Mouse (Mus musculus) liver, embryonic 14.5 days (tissue): ENCODE results near the gene Pold2. TPM values are rescaled to one million over a fixed set of nuclear protein-coding genes. Genes with fewer than 3 reads are reported as not detected.

Source experiments
- ATAC-seq: fragments of 200-750 bp; cut with Nextera tagmentation; 2 replicates; pipeline ENCODE4 v1.8.0; 2017; ENCODE audit warnings: moderate number of reproducible peaks, mild to moderate bottlenecking, moderate library complexity; ENCODE audit not compliant: insufficient read depth
- DNase-seq, 3 experiments: peaks; one replicate each; pipeline ENCODE4 v3.0.0-alpha.2; 2012 to 2013; ENCODE audit warnings: low read depth in 3 of 3, low spot score in 3 of 3
- H3K27ac ChIP-seq: fragments of 300-500 bp; sonication (generic); 2 replicates; pipeline ENCODE4 v1.5.1; 2014; ENCODE audit warnings: moderate library complexity, mild to moderate bottlenecking, control low read depth, inconsistent platforms
- H3K27me3 ChIP-seq: fragments of 300-500 bp; sonication (generic); 2 replicates; pipeline ENCODE4 v1.6.1; 2014; ENCODE audit warnings: mild to moderate bottlenecking, low read length, moderate library complexity; ENCODE audit not compliant: control insufficient read depth, insufficient read depth
- H3K36me3 ChIP-seq: fragments of 300-500 bp; sonication (generic); replicated peaks from 2 replicates; pipeline ENCODE4 v1.6.1; 2014; ENCODE audit warnings: low read depth; ENCODE audit not compliant: control insufficient read depth, insufficient read depth
- H3K4me1 ChIP-seq, 2 experiments: fragments of 200-500 bp in 1 of 2; fragments of 300-500 bp in 1 of 2; sonication (generic) in 1 of 2; replicated peaks; 2 replicates each; pipeline ENCODE4 v1.6.1; 2012 to 2014; ENCODE audit warnings: antibody characterized with exemption in 1 of 2, inconsistent platforms in 1 of 2, low read length in 1 of 2; ENCODE audit not compliant: control insufficient read depth in 2 of 2, insufficient read depth in 2 of 2
- H3K4me2 ChIP-seq: fragments of 300-500 bp; sonication (generic); 2 replicates; pipeline ENCODE4 v1.6.1; 2014; ENCODE audit warnings: low read depth, mild to moderate bottlenecking, control low read depth, moderate library complexity
- H3K4me3 ChIP-seq, 2 experiments: fragments of 200-500 bp in 1 of 2; fragments of 300-500 bp in 1 of 2; sonication (generic) in 1 of 2; 2 replicates each; pipeline ENCODE4 v1.5.1; 2012 to 2014; ENCODE audit warnings: low read depth in 2 of 2, low read length in 2 of 2, mild to moderate bottlenecking in 2 of 2, control low read depth in 1 of 2, inconsistent platforms in 1 of 2, moderate library complexity in 1 of 2; ENCODE audit not compliant: insufficient read depth in 1 of 2
- H3K9ac ChIP-seq: fragments of 300-500 bp; sonication (generic); replicated peaks from 2 replicates; pipeline ENCODE4 v1.6.1; 2014; ENCODE audit warnings: mild to moderate bottlenecking, control low read depth, moderate library complexity
- H3K9me3 ChIP-seq: fragments of 300-500 bp; sonication (generic); 2 replicates; pipeline ENCODE4 v1.6.1; 2016; ENCODE audit warnings: low read length, mixed read lengths; ENCODE audit not compliant: control insufficient read depth
- CTCF ChIP-seq: IDR thresholded peaks from 2 replicates; pipeline ENCODE4 v1.5.1; 2016; ENCODE audit warnings: antibody characterized with exemption, low read depth, control low read depth
- EP300 ChIP-seq: IDR thresholded peaks from 2 replicates; pipeline ENCODE4 v1.6.1; 2016; ENCODE audit warnings: antibody characterized with exemption, low read depth
- WGBS: fragments of 180-500 bp; shearing (Covaris S2); extraction: QIAGEN DNeasy Blood & Tissue Kit; methylation state at CpG from one replicate; pipeline ENCODE4 v1.1.7; 2014; ENCODE audit not compliant: insufficient replicate concordance; 5-methylcytosine and 5-hydroxymethylcytosine counted together
- polyA plus RNA-seq, 2 experiments: library from polyadenylated mRNA; depleted of rRNA in 1 of 2; stranded (reverse) in 1 of 2; unstranded in 1 of 2; fragments of >200 nt; fragmentation: Nextera tagmentation in 1 of 2; extraction: Ambion mirVana in 1 of 2; gene quantifications; 2 replicates each; pipeline versions ENCODE4 v1.2.1 to v1.2.3; 2012 to 2014

Gene Pold2
- polyA plus RNA-seq, 2 experiments = 54.8 to 58.7 TPM

- WGBS = 61% methylated on average over 8 of the region's 8 CpGs
- TF ChIP-seq CTCF = no peak
- TF ChIP-seq EP300 = no peak
- no peak overlapping the region for H3K27ac ChIP-seq
- H3K27me3 ChIP-seq = no peaks in the 10 kb centered on the region
- H3K9me3 ChIP-seq = no peaks in the 10 kb centered on the region
- DNase-seq (no peak), ATAC-seq (no peak)
- H3K4me1 ChIP-seq = no peaks in the 10 kb centered on the region
- no peak overlapping the region for H3K4me3 ChIP-seq
- H3K4me2 ChIP-seq = no peak overlapping the region
- H3K36me3 ChIP-seq = no peaks in the 10 kb centered on the region
- no peak overlapping the region for H3K9ac ChIP-seq
Observed at GRCm38 (mm10) chr11:5913256-5913655, 35.2 kb upstream of the Pold2 start.

GRCm38 (mm10) chr11:5912635-5913034 is 34.5 kb upstream of the Pold2 start:
- Histone ChIP-seq H3K4me3 (no peak overlapping the region), H3K27ac (no peak overlapping the region), H3K27me3 (no peaks in the 10 kb centered on the region), H3K9me3 (no peaks in the 10 kb centered on the region), H3K36me3 (no peaks in the 10 kb centered on the region), H3K4me1 (no peaks in the 10 kb centered on the region), H3K9ac (no peak overlapping the region), H3K4me2 (no peak overlapping the region)
- DNase-seq (no peak), ATAC-seq (no peak)
- WGBS = 24% methylated on average over 5 of the region's 5 CpGs
- TF ChIP-seq EP300 (no peak), CTCF (peak; percentile 84)

GRCm38 (mm10) chr11:5908642-5909041 is 30.6 kb upstream of the Pold2 start:
- ATAC-seq (no peak), DNase-seq (no peak)
- Histone ChIP-seq H3K4me1 (no peaks in the 10 kb centered on the region), H3K4me2 (no peak overlapping the region), H3K36me3 (no peaks in the 10 kb centered on the region), H3K4me3 (no peak overlapping the region), H3K9me3 (no peaks in the 10 kb centered on the region), H3K27ac (no peak overlapping the region), H3K27me3 (no peaks in the 10 kb centered on the region; the same call in 1 of the 2 replicates), H3K9ac (no peak overlapping the region)
- 66% methylated on average over 4 of the region's 4 CpGs for WGBS
- TF ChIP-seq CTCF = no peak
- TF ChIP-seq EP300 = no peak

- ATAC-seq (no peak), DNase-seq (no peak)
- no peak overlapping the region for H3K4me2 ChIP-seq
- TF ChIP-seq EP300 = no peak
- TF ChIP-seq CTCF = no peak
- no peaks in the 10 kb centered on the region for H3K4me1 ChIP-seq
- H3K4me3 ChIP-seq = no peak overlapping the region
- H3K9ac ChIP-seq = no peak overlapping the region
- H3K9me3 ChIP-seq = no peaks in the 10 kb centered on the region
- no peak overlapping the region for H3K27ac ChIP-seq
- WGBS = 55% methylated on average over 5 of the region's 5 CpGs
- no peaks in the 10 kb centered on the region for H3K36me3 ChIP-seq
- peaks cover 14% of the 10 kb centered on the region for H3K27me3 ChIP-seq
Observed at GRCm38 (mm10) chr11:5907096-5907495, 29.0 kb upstream of the Pold2 start.

GRCm38 (mm10) chr11:5905778-5906518 is 27.9 kb upstream of the Pold2 start:
- Histone ChIP-seq H3K9ac (no peak overlapping the region), H3K36me3 (no peaks in the 10 kb centered on the region), H3K4me3 (no peak overlapping the region), H3K27ac (no peak overlapping the region), H3K4me2 (no peak overlapping the region), H3K4me1 (no peaks in the 10 kb centered on the region), H3K9me3 (no peaks in the 10 kb centered on the region), H3K27me3 (peaks cover 26% of the 10 kb centered on the region)
- no peak for ATAC-seq
- 68% methylated on average over 10 of the region's 10 CpGs for WGBS
- TF ChIP-seq EP300 (no peak), CTCF (no peak)
- DNase-seq = no peak
